Mouse (Mus musculus) heart, embryonic 15.5 days (tissue): ENCODE measurements around the gene Ostn. TPM values are rescaled to one million over a fixed set of nuclear protein-coding genes. Genes with fewer than 3 reads are reported as not detected.

Experiments used
- ATAC-seq: fragments of 200-750 bp; cut with Nextera tagmentation; replicated peaks from 2 replicates; pipeline ENCODE4 v1.8.0; 2017; ENCODE audit warnings: low read depth, moderate TSS enrichment; ENCODE audit not compliant: insufficient number of reproducible peaks, insufficient read depth, low FRiP score
- H3K27ac ChIP-seq: fragments of 300-500 bp; sonication (generic); 2 replicates; pipeline ENCODE4 v1.5.1; 2015; ENCODE audit warnings: mild to moderate bottlenecking, inconsistent platforms
- H3K27me3 ChIP-seq: fragments of 300-500 bp; sonication (generic); 2 replicates; pipeline ENCODE4 v1.6.1; 2015; ENCODE audit warnings: inconsistent platforms
- H3K36me3 ChIP-seq: fragments of 300-500 bp; sonication (generic); 2 replicates; pipeline ENCODE4 v1.6.1; 2015; ENCODE audit warnings: mild to moderate bottlenecking, inconsistent platforms
- H3K4me1 ChIP-seq: fragments of 300-500 bp; sonication (generic); replicated peaks from 2 replicates; pipeline ENCODE4 v1.6.1; 2015; ENCODE audit warnings: inconsistent platforms
- H3K4me2 ChIP-seq: fragments of 300-500 bp; sonication (generic); 2 replicates; pipeline ENCODE4 v1.6.1; 2015; ENCODE audit warnings: inconsistent platforms, mild to moderate bottlenecking, moderate library complexity
- H3K4me3 ChIP-seq: fragments of 300-500 bp; sonication (generic); 2 replicates; pipeline ENCODE4 v1.5.1; 2015; ENCODE audit warnings: mild to moderate bottlenecking, inconsistent platforms
- H3K9ac ChIP-seq: fragments of 300-500 bp; sonication (generic); 2 replicates; pipeline ENCODE4 v1.6.1; 2015; ENCODE audit warnings: mild to moderate bottlenecking, inconsistent platforms
- H3K9me3 ChIP-seq: fragments of 300-500 bp; sonication (generic); replicated peaks from 2 replicates; pipeline ENCODE4 v1.6.1; 2016; ENCODE audit warnings: inconsistent platforms
- WGBS: fragments of 180-500 bp; shearing (Covaris S2); methylation state at CpG from one replicate; pipeline ENCODE4 v1.1.7; 2015; ENCODE audit warnings: mixed read lengths; 5-methylcytosine and 5-hydroxymethylcytosine counted together
- polyA plus RNA-seq: library from polyadenylated mRNA; unstranded; fragments of >200 nt; fragmentation: Nextera tagmentation; extraction: Ambion mirVana; gene quantifications from 2 replicates; pipeline ENCODE4 v1.2.1, GENCODE M21; 2015

The Ostn gene
- polyA plus RNA-seq, 1 experiment from 2014 or later: not detected

GRCm38 (mm10) chr16:27354464-27354863 is 47.2 kb downstream of the Ostn start:
- Histone ChIP-seq H3K27ac (no peak overlapping the region), H3K4me1 (no peaks in the 10 kb centered on the region), H3K9me3 (no peaks in the 10 kb centered on the region), H3K27me3 (no peaks in the 10 kb centered on the region), H3K9ac (no peak overlapping the region), H3K4me3 (no peak overlapping the region), H3K4me2 (no peak overlapping the region), H3K36me3 (no peaks in the 10 kb centered on the region)
- no peak for ATAC-seq
- WGBS: 38% methylated on average over 2 of the region's 2 CpGs

GRCm38 (mm10) chr16:27360059-27360458 is 52.8 kb downstream of the Ostn start:
- Histone ChIP-seq H3K4me2 (no peak overlapping the region), H3K9ac (no peak overlapping the region), H3K27me3 (no peaks in the 10 kb centered on the region), H3K4me3 (no peak overlapping the region), H3K27ac (no peak overlapping the region), H3K36me3 (no peaks in the 10 kb centered on the region), H3K4me1 (no peaks in the 10 kb centered on the region), H3K9me3 (no peaks in the 10 kb centered on the region)
- 98% methylated on average over 1 of the region's 1 CpGs for WGBS
- ATAC-seq: no peak

- no peak within 1 kb of the TSS for H3K4me3 ChIP-seq
- ATAC-seq: no peak
- H3K4me1 ChIP-seq: no peaks in the 10 kb centered on the region
- 66% methylated on average over 8 of the region's 8 CpGs for WGBS
- no peaks in the 10 kb centered on the region for H3K36me3 ChIP-seq
- no peaks in the 10 kb centered on the region for H3K9me3 ChIP-seq
- no peak within 1 kb of the TSS for H3K9ac ChIP-seq
- no peak within 1 kb of the TSS for H3K4me2 ChIP-seq
- H3K27me3 ChIP-seq: no peaks in the 10 kb centered on the region
- no peak within 1 kb of the TSS for H3K27ac ChIP-seq
Measured at GRCm38 (mm10) chr16:27370191-27370590, 62.9 kb downstream of the Ostn start, which contains the start of gene Uts2b. Uts2b (minus strand) TSS chr16:27370239.

- H3K9me3 ChIP-seq: no peaks in the 10 kb centered on the region
- 82% methylated on average over 2 of the region's 2 CpGs for WGBS
- H3K27me3 ChIP-seq: no peaks in the 10 kb centered on the region
- no peaks in the 10 kb centered on the region for H3K36me3 ChIP-seq
- no peak overlapping the region for H3K27ac ChIP-seq
- H3K9ac ChIP-seq: no peak overlapping the region
- no peak for ATAC-seq
- H3K4me1 ChIP-seq: no peaks in the 10 kb centered on the region
- H3K4me2 ChIP-seq: no peak overlapping the region
- H3K4me3 ChIP-seq: no peak overlapping the region
Measured at GRCm38 (mm10) chr16:27370700-27371099, 63.4 kb downstream of the Ostn start.

- ATAC-seq: no peak
- Histone ChIP-seq H3K27me3 (no peaks in the 10 kb centered on the region), H3K27ac (no peak overlapping the region), H3K9me3 (no peaks in the 10 kb centered on the region), H3K9ac (no peak overlapping the region), H3K4me1 (no peaks in the 10 kb centered on the region), H3K4me3 (no peak overlapping the region), H3K4me2 (no peak overlapping the region), H3K36me3 (no peaks in the 10 kb centered on the region)
- WGBS: 54% methylated on average over 3 of the region's 3 CpGs
Measured at GRCm38 (mm10) chr16:27374139-27374538, 66.8 kb downstream of the Ostn start.

GRCm38 (mm10) chr16:27375318-27375717 is 68.0 kb downstream of the Ostn start:
- no peak overlapping the region for H3K4me3 ChIP-seq
- no peak overlapping the region for H3K27ac ChIP-seq
- H3K27me3 ChIP-seq: no peaks in the 10 kb centered on the region
- no peak overlapping the region for H3K9ac ChIP-seq
- 88% methylated on average over 2 of the region's 2 CpGs for WGBS
- H3K9me3 ChIP-seq: no peaks in the 10 kb centered on the region
- no peak for ATAC-seq
- H3K36me3 ChIP-seq: no peaks in the 10 kb centered on the region
- no peak overlapping the region for H3K4me2 ChIP-seq
- H3K4me1 ChIP-seq: no peaks in the 10 kb centered on the region

- Histone ChIP-seq H3K27ac (no peak overlapping the region), H3K9me3 (no peaks in the 10 kb centered on the region), H3K4me3 (no peak overlapping the region), H3K4me1 (no peaks in the 10 kb centered on the region), H3K9ac (no peak overlapping the region), H3K27me3 (no peaks in the 10 kb centered on the region), H3K36me3 (no peaks in the 10 kb centered on the region), H3K4me2 (no peak overlapping the region)
- no peak for ATAC-seq
Measured at GRCm38 (mm10) chr16:27376556-27376955, 69.3 kb downstream of the Ostn start.

GRCm38 (mm10) chr16:27382217-27382616 is 74.9 kb downstream of the Ostn start:
- no peak for ATAC-seq
- WGBS: 62% methylated on average over 4 of the region's 4 CpGs
- Histone ChIP-seq H3K36me3 (no peaks in the 10 kb centered on the region), H3K4me1 (no peaks in the 10 kb centered on the region; the same call in 1 of the 2 replicates), H3K4me3 (no peak overlapping the region), H3K27me3 (no peaks in the 10 kb centered on the region), H3K27ac (no peak overlapping the region), H3K4me2 (no peak overlapping the region), H3K9me3 (no peaks in the 10 kb centered on the region), H3K9ac (no peak overlapping the region)

- peaks cover 12% of the 10 kb centered on the region for H3K4me1 ChIP-seq
- 61% methylated on average over 4 of the region's 4 CpGs for WGBS
- no peak overlapping the region for H3K4me3 ChIP-seq
- H3K36me3 ChIP-seq: no peaks in the 10 kb centered on the region
- no peak overlapping the region for H3K4me2 ChIP-seq
- H3K27me3 ChIP-seq: no peaks in the 10 kb centered on the region
- H3K9me3 ChIP-seq: no peaks in the 10 kb centered on the region
- H3K27ac ChIP-seq: no peak overlapping the region
- no peak for ATAC-seq
- H3K9ac ChIP-seq: no peak overlapping the region
Measured at GRCm38 (mm10) chr16:27384893-27385603, 77.8 kb downstream of the Ostn start.

- H3K4me1 ChIP-seq: peaks cover 18% of the 10 kb centered on the region
- no peaks in the 10 kb centered on the region for H3K9me3 ChIP-seq
- no peak overlapping the region for H3K27ac ChIP-seq
- no peak for ATAC-seq
- no peaks in the 10 kb centered on the region for H3K36me3 ChIP-seq
- no peak overlapping the region for H3K9ac ChIP-seq
- H3K27me3 ChIP-seq: no peaks in the 10 kb centered on the region
- H3K4me3 ChIP-seq: no peak overlapping the region
- 80% methylated on average over 1 of the region's 1 CpGs for WGBS
- H3K4me2 ChIP-seq: no peak overlapping the region
Measured at GRCm38 (mm10) chr16:27385649-27386048, 78.4 kb downstream of the Ostn start.

- ATAC-seq: no peak
- no peaks in the 10 kb centered on the region for H3K9me3 ChIP-seq
- no peaks in the 10 kb centered on the region for H3K27me3 ChIP-seq
- H3K4me1 ChIP-seq: peaks cover 21% of the 10 kb centered on the region
- H3K36me3 ChIP-seq: no peaks in the 10 kb centered on the region
- no peak overlapping the region for H3K4me2 ChIP-seq
- H3K4me3 ChIP-seq: no peak overlapping the region
- H3K9ac ChIP-seq: no peak overlapping the region
- WGBS: 68% methylated on average over 4 of the region's 4 CpGs
- H3K27ac ChIP-seq: no peak overlapping the region
Measured at GRCm38 (mm10) chr16:27386850-27387407, 79.6 kb downstream of the Ostn start.
